18 mouse cellular contexts compared by ENCODE assay signal in the genomic region with DNA sequence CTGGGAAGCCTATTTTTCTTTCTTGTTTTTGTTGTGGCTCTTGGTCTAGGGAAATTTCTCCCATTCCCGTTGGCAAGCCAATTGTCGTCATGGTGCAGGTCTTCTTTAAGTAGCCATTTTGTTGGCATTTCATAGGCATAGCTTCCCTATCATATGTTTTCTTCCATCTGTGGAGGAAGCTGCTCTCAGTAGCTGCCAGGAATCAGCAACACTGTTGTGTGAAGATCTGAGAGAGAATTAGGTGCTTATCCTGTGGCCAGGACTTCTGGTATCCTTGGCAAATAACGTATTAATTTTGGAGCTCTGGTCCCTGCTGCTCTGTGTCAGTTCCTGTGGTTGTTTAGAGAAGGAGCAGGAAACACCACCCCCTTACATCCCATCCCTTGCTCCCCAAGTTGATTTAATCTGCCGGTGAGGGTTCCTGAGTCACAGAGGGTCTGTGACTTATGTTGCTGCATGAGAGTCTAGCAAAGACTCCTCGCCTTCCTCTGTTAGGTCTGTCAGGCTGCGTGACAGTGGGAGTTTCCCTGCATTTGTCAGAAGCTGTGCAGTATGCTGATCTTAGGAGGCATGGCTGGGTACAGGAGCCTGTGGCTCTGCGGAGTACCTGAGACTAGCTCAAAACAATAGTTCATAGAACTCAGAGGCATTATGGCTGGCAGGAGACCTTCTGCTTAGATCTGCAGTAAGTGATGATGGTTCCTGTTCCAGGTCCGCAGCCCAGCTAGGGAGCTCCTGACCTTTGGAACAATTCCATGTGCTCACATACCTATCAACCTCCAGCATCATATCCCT.
DNase-seq lines count a peak whose midpoint lies in the region; ATAC-seq lines count a peak whose summit lies in the region.
"Had no signal": no experiment of that assay in that cellular context is flagged by ENCODE, and none has a peak within 500 bp of the region (broad histone marks: within the 10 kb centered on the region; RNA-seq: fewer than 3 reads in every experiment).

No protein-coding gene starts in this region.

- no peak; the same call in 1 of the 2 replicates for ATAC-seq in forebrain, embryonic 14.5 days
- no peak for ATAC-seq in forebrain, embryonic 15.5 days (replicated peaks)
- no peak for ATAC-seq in hindbrain, embryonic 11.5 days (ENCODE audit: low FRiP score)
- ATAC-seq: hindbrain, embryonic 16.5 days; inflammation-experienced regulatory T-cells, adult 6 months; intestine, postnatal 0 days had no signal

- no peaks in the 10 kb centered on the region for H3K27me3 ChIP-seq in forebrain, embryonic 14.5 days (replicated peaks; ENCODE audit: control insufficient read depth, insufficient read depth, low read length)
- H3K27me3 ChIP-seq in forebrain, embryonic 15.5 days = no peaks in the 10 kb centered on the region
- H3K27me3 ChIP-seq in heart, embryonic 10.5 days (ENCODE audit: insufficient read depth, poor library complexity, severe bottlenecking) = no peaks in the 10 kb centered on the region
- no peaks in the 10 kb centered on the region for H3K27me3 ChIP-seq in hindbrain, embryonic 11.5 days (ENCODE audit: control insufficient read depth, insufficient read depth, low read length)
- H3K27me3 ChIP-seq: heart, embryonic 12.5 days; hindbrain, embryonic 12.5 days had no signal

- H3K9me3 ChIP-seq in forebrain, embryonic 14.5 days (replicated peaks; ENCODE audit: control insufficient read depth, low read length) = no peaks in the 10 kb centered on the region
- H3K9me3 ChIP-seq in forebrain, embryonic 15.5 days = no peaks in the 10 kb centered on the region
- no peaks in the 10 kb centered on the region for H3K9me3 ChIP-seq in heart, embryonic 10.5 days
- H3K9me3 ChIP-seq in hindbrain, embryonic 11.5 days (ENCODE audit: control insufficient read depth, low read length) = no peaks in the 10 kb centered on the region
- H3K9me3 ChIP-seq: embryonic facial prominence, embryonic 10.5 days; heart, embryonic 12.5 days; hindbrain, embryonic 12.5 days had no signal

- WGBS in forebrain, embryonic 14.5 days = 87% methylated on average over 8 of the region's 8 CpGs
- WGBS in forebrain, embryonic 15.5 days = 84% methylated on average over 8 of the region's 8 CpGs
- 77% methylated on average over 8 of the region's 8 CpGs for WGBS in heart, embryonic 10.5 days
- WGBS in hindbrain, embryonic 11.5 days = 89% methylated on average over 8 of the region's 8 CpGs

- H3K27ac ChIP-seq in forebrain, embryonic 14.5 days (ENCODE audit: low read depth, low read length) = no peak overlapping the region
- no peak overlapping the region for H3K27ac ChIP-seq in forebrain, embryonic 15.5 days (replicated peaks)
- no peak overlapping the region for H3K27ac ChIP-seq in heart, embryonic 10.5 days
- no peak overlapping the region for H3K27ac ChIP-seq in hindbrain, embryonic 11.5 days (ENCODE audit: low read depth, low read length)
- H3K27ac ChIP-seq: embryonic facial prominence, embryonic 10.5 days; hindbrain, embryonic 12.5 days had no signal

- H3K4me3 ChIP-seq in forebrain, embryonic 14.5 days (ENCODE audit: low read depth, low read length) = no peak overlapping the region
- H3K4me3 ChIP-seq in forebrain, embryonic 15.5 days = no peak overlapping the region
- no peak overlapping the region for H3K4me3 ChIP-seq in heart, embryonic 10.5 days
- H3K4me3 ChIP-seq in hindbrain, embryonic 11.5 days (ENCODE audit: low read depth, low read length) = no peak overlapping the region
- H3K4me3 ChIP-seq: embryonic facial prominence, embryonic 10.5 days; heart, embryonic 12.5 days; hindbrain, embryonic 12.5 days had no signal

- H3K4me2 ChIP-seq in forebrain, embryonic 14.5 days (ENCODE audit: low read length) = no peak overlapping the region
- no peak overlapping the region for H3K4me2 ChIP-seq in forebrain, embryonic 15.5 days (replicated peaks)
- no peak overlapping the region for H3K4me2 ChIP-seq in hindbrain, embryonic 11.5 days (replicated peaks; ENCODE audit: low read depth, low read length)
- H3K4me2 ChIP-seq: heart, embryonic 12.5 days; hindbrain, embryonic 12.5 days had no signal

- DNase-seq in cerebellum, adult 11-12 months = peak; percentile 35
- DNase-seq in cerebellum, postnatal 14 days = no peak
- DNase-seq in forebrain, embryonic 14.5 days (ENCODE audit: low spot score) = peak; percentile 32
- peak; percentile 22 for DNase-seq in heart, embryonic 10.5 days (ENCODE audit: low spot score)
- DNase-seq in heart, adult 9 months (ENCODE audit: low spot score in 2 of 2) = no peak
- no peak for DNase-seq in hindbrain, embryonic 11.5 days (ENCODE audit: low spot score)
- DNase-seq: adrenal gland, postnatal 10 days; cerebellum, postnatal 36 days; gastrocnemius, postnatal 14 days; heart, postnatal 36 days; kidney, adult 8-10 months had no signal

- no peak overlapping the region for H3K9ac ChIP-seq in forebrain, embryonic 14.5 days (ENCODE audit: low read length)
- no peak overlapping the region for H3K9ac ChIP-seq in forebrain, embryonic 15.5 days (replicated peaks)
- H3K9ac ChIP-seq in hindbrain, embryonic 11.5 days (ENCODE audit: low read depth, low read length) = no peak overlapping the region
- H3K9ac ChIP-seq: heart, embryonic 12.5 days; hindbrain, embryonic 12.5 days had no signal

- no peaks in the 10 kb centered on the region for H3K4me1 ChIP-seq in forebrain, embryonic 14.5 days (ENCODE audit: control insufficient read depth, insufficient read depth, low read length)
- no peaks in the 10 kb centered on the region for H3K4me1 ChIP-seq in forebrain, embryonic 15.5 days
- no peaks in the 10 kb centered on the region for H3K4me1 ChIP-seq in heart, embryonic 10.5 days
- H3K4me1 ChIP-seq in hindbrain, embryonic 11.5 days (replicated peaks; ENCODE audit: control insufficient read depth, insufficient read depth, low read length) = no peaks in the 10 kb centered on the region
- H3K4me1 ChIP-seq: embryonic facial prominence, embryonic 10.5 days; heart, embryonic 12.5 days; hindbrain, embryonic 12.5 days had no signal

- no peaks in the 10 kb centered on the region for H3K36me3 ChIP-seq in forebrain, embryonic 14.5 days (ENCODE audit: control insufficient read depth, insufficient read depth, low read length)
- no peaks in the 10 kb centered on the region for H3K36me3 ChIP-seq in forebrain, embryonic 15.5 days
- H3K36me3 ChIP-seq in heart, embryonic 10.5 days = no peaks in the 10 kb centered on the region
- H3K36me3 ChIP-seq in hindbrain, embryonic 11.5 days (ENCODE audit: control insufficient read depth, insufficient read depth, low read length) = no peaks in the 10 kb centered on the region
- H3K36me3 ChIP-seq: embryonic facial prominence, embryonic 10.5 days; heart, embryonic 12.5 days; hindbrain, embryonic 12.5 days had no signal

Comparison
In these comparisons a context has a peak if more than half of its experiments do, and no peak if none do; other contexts are left out.
1. DNase-seq: peak in cerebellum, adult 11-12 months (single experiment), forebrain, embryonic 14.5 days (single experiment) and heart, embryonic 10.5 days (single experiment); none in cerebellum, postnatal 14 days (0 of 2), heart, adult 9 months (0 of 2) and hindbrain, embryonic 11.5 days (single experiment).